ENCODE assay signal across 26 mouse cellular contexts in the genomic region with DNA sequence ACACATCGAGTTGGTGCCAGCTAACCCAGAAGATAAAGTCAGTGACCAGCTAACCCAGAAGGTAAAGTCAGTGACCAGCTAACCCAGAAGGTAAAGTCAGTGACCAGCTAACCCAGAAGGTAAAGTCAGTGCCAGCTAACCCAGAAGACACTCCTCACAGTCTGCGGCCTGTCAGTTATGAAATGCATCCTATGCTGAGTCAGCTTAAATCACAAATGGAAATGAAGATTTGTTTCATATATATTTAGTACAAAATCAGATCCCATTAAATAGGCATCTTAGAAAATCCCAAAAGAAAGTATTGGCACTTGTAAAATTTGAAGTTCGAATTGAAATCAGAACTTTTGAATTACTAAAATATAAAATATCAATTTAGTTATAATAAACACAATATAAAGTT.
"Had no signal": no experiment of that assay in that cellular context is flagged by ENCODE, and none has a peak within 500 bp of the region (broad histone marks: within the 10 kb centered on the region; RNA-seq: fewer than 3 reads in every experiment).

No protein-coding gene starts in this region.

- H3K4me2 ChIP-seq: heart, embryonic 12.5 days; hindbrain, embryonic 12.5 days; hindbrain, embryonic 14.5 days; intestine, embryonic 15.5 days; limb, embryonic 12.5 days; liver, embryonic 11.5 days; liver, embryonic 13.5 days; liver, embryonic 15.5 days had no signal

- H3K4me1 ChIP-seq: heart, embryonic 10.5 days; hindbrain, embryonic 10.5 days; hindbrain, embryonic 12.5 days; intestine, embryonic 15.5 days; limb, embryonic 10.5 days; limb, embryonic 12.5 days; liver, embryonic 13.5 days; liver, embryonic 15.5 days had no signal

- DNase-seq: gastrocnemius, adult 2 months; gastrocnemius, postnatal 10 days; gastrocnemius, postnatal 25 days; heart, adult 18-20 months; heart, postnatal 14 days; heart, postnatal 4 days; kidney, adult 18-20 months; kidney, adult 8-10 months; kidney, postnatal 14 days; kidney, postnatal 36 days; layer of hippocampus, adult 9-11 months; liver; liver, embryonic 13.5 days; liver, postnatal 0 days had no signal

- H3K9ac ChIP-seq: heart, embryonic 12.5 days; hindbrain, embryonic 12.5 days; hindbrain, embryonic 14.5 days; intestine, embryonic 15.5 days; limb, embryonic 12.5 days; liver, embryonic 13.5 days; liver, embryonic 15.5 days; liver, postnatal 0 days had no signal

- H3K4me3 ChIP-seq: gastrocnemius, adult 2 months; heart, embryonic 10.5 days; heart, embryonic 12.5 days; hindbrain, embryonic 10.5 days; hindbrain, embryonic 12.5 days; intestine, embryonic 15.5 days; left cerebral cortex, adult 2 months; limb, embryonic 10.5 days; limb, embryonic 12.5 days; liver, embryonic 13.5 days; liver, embryonic 15.5 days had no signal

- H3K27me3 ChIP-seq: heart, embryonic 12.5 days; hindbrain, embryonic 12.5 days; intestine, embryonic 15.5 days; limb, embryonic 12.5 days; liver, embryonic 13.5 days; liver, embryonic 15.5 days had no signal

- H3K9me3 ChIP-seq: heart, embryonic 10.5 days; heart, embryonic 12.5 days; hindbrain, embryonic 10.5 days; hindbrain, embryonic 12.5 days; intestine, embryonic 15.5 days; limb, embryonic 10.5 days; limb, embryonic 12.5 days; liver, embryonic 13.5 days; liver, embryonic 15.5 days had no signal

- H3K27ac ChIP-seq: gastrocnemius, adult 2 months; heart, embryonic 10.5 days; hindbrain, embryonic 10.5 days; hindbrain, embryonic 12.5 days; hindbrain, embryonic 14.5 days; intestine, embryonic 15.5 days; left cerebral cortex, adult 2 months; limb, embryonic 10.5 days; limb, embryonic 12.5 days; liver, embryonic 13.5 days; liver, embryonic 15.5 days had no signal

- ATAC-seq: intestine, embryonic 15.5 days; intestine, postnatal 0 days; liver, postnatal 0 days had no signal
